Mouse (Mus musculus): ENCODE measurements around the gene Steap3. TPM values are rescaled to one million over a fixed set of nuclear protein-coding genes. Genes with fewer than 3 reads are reported as not detected.

Gene Steap3
- polyA plus RNA-seq (2015; fragmentation: Nextera tagmentation; extraction: Ambion mirVana): 4.3 and 4.4 TPM in 2 replicates

GRCm38 (mm10) chr1:120272605-120273004, at the start of gene Steap3:
Gene Steap3 (minus strand): TSS chr1:120272705.
- Histone ChIP-seq H3K27ac (ENCODE audit: low read length) (no peak within 1 kb of the TSS), H3K9me3 (ENCODE audit: low read length) (no peaks in the 10 kb centered on the region), H3K27me3 (replicated peaks; ENCODE audit: insufficient read depth, low read length) (no peaks in the 10 kb centered on the region), H3K36me3 (ENCODE audit: insufficient read depth, low read length) (no peaks in the 10 kb centered on the region), H3K4me2 (replicated peaks; ENCODE audit: low read depth, low read length) (no peak within 1 kb of the TSS), H3K4me3 (ENCODE audit: low read depth, low read length) (no peak within 1 kb of the TSS), H3K4me1 (ENCODE audit: insufficient read depth, low read depth, low read length) (no peaks in the 10 kb centered on the region), H3K9ac (replicated peaks; ENCODE audit: low read depth) (no peak within 1 kb of the TSS)
- 84% methylated on average over 5 of the region's 5 CpGs for WGBS
- ATAC-seq: no peak
- TF ChIP-seq EP300 (IDR thresholded peaks at IDR 0.05): no peak
- TF ChIP-seq CTCF (IDR thresholded peaks at IDR 0.05): no peak
- no peak for DNase-seq (ENCODE audit: low spot score)

GRCm38 (mm10) chr1:120321270-120322021, 48.9 kb upstream of the Steap3 start:
- WGBS: 79% methylated on average over 16 of the region's 16 CpGs
- Histone ChIP-seq H3K36me3 (ENCODE audit: insufficient read depth, low read length) (no peaks in the 10 kb centered on the region), H3K27me3 (replicated peaks; ENCODE audit: insufficient read depth, low read length) (no peaks in the 10 kb centered on the region), H3K9ac (replicated peaks; ENCODE audit: low read depth) (no peak overlapping the region), H3K9me3 (ENCODE audit: low read length) (no peaks in the 10 kb centered on the region), H3K4me2 (replicated peaks; ENCODE audit: low read depth, low read length) (no peak overlapping the region), H3K4me3 (ENCODE audit: low read depth, low read length) (no peak overlapping the region), H3K4me1 (ENCODE audit: insufficient read depth, low read depth, low read length) (no peaks in the 10 kb centered on the region), H3K27ac (ENCODE audit: low read length) (no peak overlapping the region)
- DNase-seq (ENCODE audit: low spot score) (no peak), ATAC-seq (no peak)
- TF ChIP-seq CTCF (IDR thresholded peaks at IDR 0.05): no peak
- TF ChIP-seq EP300 (IDR thresholded peaks at IDR 0.05): no peak

- 45% methylated on average over 2 of the region's 2 CpGs for WGBS
- TF ChIP-seq CTCF (IDR thresholded peaks at IDR 0.05) (no peak), EP300 (IDR thresholded peaks at IDR 0.05) (no peak)
- Histone ChIP-seq H3K9ac (replicated peaks; ENCODE audit: low read depth) (no peak overlapping the region), H3K4me3 (ENCODE audit: low read depth, low read length) (no peak overlapping the region), H3K36me3 (ENCODE audit: insufficient read depth, low read length) (no peaks in the 10 kb centered on the region), H3K9me3 (ENCODE audit: low read length) (no peaks in the 10 kb centered on the region), H3K4me2 (replicated peaks; ENCODE audit: low read depth, low read length) (no peak overlapping the region), H3K4me1 (ENCODE audit: insufficient read depth, low read depth, low read length) (no peaks in the 10 kb centered on the region), H3K27ac (ENCODE audit: low read length) (no peak overlapping the region), H3K27me3 (replicated peaks; ENCODE audit: insufficient read depth, low read length) (no peaks in the 10 kb centered on the region)
- DNase-seq (ENCODE audit: low spot score): no peak
- ATAC-seq: no peak
Observed at GRCm38 (mm10) chr1:120305801-120306200, 33.3 kb upstream of the Steap3 start.

GRCm38 (mm10) chr1:120296936-120297335, 24.4 kb upstream of the Steap3 start:
- H3K36me3 ChIP-seq (ENCODE audit: insufficient read depth, low read length): no peaks in the 10 kb centered on the region
- no peak overlapping the region for H3K4me3 ChIP-seq (ENCODE audit: low read depth, low read length)
- H3K4me1 ChIP-seq (ENCODE audit: insufficient read depth, low read depth, low read length): no peaks in the 10 kb centered on the region
- no peak overlapping the region for H3K9ac ChIP-seq (replicated peaks; ENCODE audit: low read depth)
- H3K9me3 ChIP-seq (ENCODE audit: low read length): no peaks in the 10 kb centered on the region
- H3K27ac ChIP-seq (ENCODE audit: low read length): no peak overlapping the region
- no peak for DNase-seq (ENCODE audit: low spot score)
- no peak overlapping the region for H3K4me2 ChIP-seq (replicated peaks; ENCODE audit: low read depth, low read length)
- H3K27me3 ChIP-seq (replicated peaks; ENCODE audit: insufficient read depth, low read length): no peaks in the 10 kb centered on the region
- TF ChIP-seq EP300 (IDR thresholded peaks at IDR 0.05) (no peak), CTCF (IDR thresholded peaks at IDR 0.05) (peak; percentile 9; the same call in 1 of the 2 replicates)
- no peak for ATAC-seq
- WGBS: 88% methylated on average over 2 of the region's 2 CpGs

- no peak for ATAC-seq
- 43% methylated on average over 1 of the region's 1 CpGs for WGBS
Observed at GRCm38 (mm10) chr1:120293803-120294202, 21.3 kb upstream of the Steap3 start.

GRCm38 (mm10) chr1:120291709-120292108, 19.2 kb upstream of the Steap3 start:
- WGBS: 85% methylated on average over 3 of the region's 3 CpGs

More at GRCm38 (mm10) chr1:120293803-120294202, 21.3 kb upstream of the Steap3 start:
- no peaks in the 10 kb centered on the region for H3K4me1 ChIP-seq (ENCODE audit: insufficient read depth, low read depth, low read length)
- H3K36me3 ChIP-seq (ENCODE audit: insufficient read depth, low read length): no peaks in the 10 kb centered on the region
- H3K9ac ChIP-seq (replicated peaks; ENCODE audit: low read depth): no peak overlapping the region
- no peaks in the 10 kb centered on the region for H3K27me3 ChIP-seq (replicated peaks; ENCODE audit: insufficient read depth, low read length)
- DNase-seq (ENCODE audit: low spot score): peak; percentile 18
- H3K4me3 ChIP-seq (ENCODE audit: low read depth, low read length): no peak overlapping the region
- no peak overlapping the region for H3K27ac ChIP-seq (ENCODE audit: low read length)
- TF ChIP-seq EP300 (IDR thresholded peaks at IDR 0.05) (no peak), CTCF (IDR thresholded peaks at IDR 0.05) (no peak)
- no peaks in the 10 kb centered on the region for H3K9me3 ChIP-seq (ENCODE audit: low read length)
- H3K4me2 ChIP-seq (replicated peaks; ENCODE audit: low read depth, low read length): no peak overlapping the region

More at GRCm38 (mm10) chr1:120291709-120292108, 19.2 kb upstream of the Steap3 start:
- no peaks in the 10 kb centered on the region for H3K36me3 ChIP-seq (ENCODE audit: insufficient read depth, low read length)
- no peaks in the 10 kb centered on the region for H3K9me3 ChIP-seq (ENCODE audit: low read length)
- DNase-seq (ENCODE audit: low spot score): no peak
- no peaks in the 10 kb centered on the region for H3K4me1 ChIP-seq (ENCODE audit: insufficient read depth, low read depth, low read length)
- no peaks in the 10 kb centered on the region for H3K27me3 ChIP-seq (replicated peaks; ENCODE audit: insufficient read depth, low read length)
- ATAC-seq: no peak
- H3K9ac ChIP-seq (replicated peaks; ENCODE audit: low read depth): no peak overlapping the region
- no peak overlapping the region for H3K27ac ChIP-seq (ENCODE audit: low read length)
- TF ChIP-seq EP300 (IDR thresholded peaks at IDR 0.05) (no peak), CTCF (IDR thresholded peaks at IDR 0.05) (no peak)
- no peak overlapping the region for H3K4me3 ChIP-seq (ENCODE audit: low read depth, low read length)
- no peak overlapping the region for H3K4me2 ChIP-seq (replicated peaks; ENCODE audit: low read depth, low read length)
